Mouse (Mus musculus) kidney, adult 8-10 months (tissue): ENCODE data around the gene Vps72.
"Not testable (repeated sequence)": the region's sequence is repeated elsewhere in the genome, so short reads cannot be mapped to it uniquely, and the experiment has no call there.

Experiments
- DNase-seq, 2 experiments: peaks; one replicate each; pipeline ENCODE4 v3.0.0; 2022

Vps72 gene

DNA sequence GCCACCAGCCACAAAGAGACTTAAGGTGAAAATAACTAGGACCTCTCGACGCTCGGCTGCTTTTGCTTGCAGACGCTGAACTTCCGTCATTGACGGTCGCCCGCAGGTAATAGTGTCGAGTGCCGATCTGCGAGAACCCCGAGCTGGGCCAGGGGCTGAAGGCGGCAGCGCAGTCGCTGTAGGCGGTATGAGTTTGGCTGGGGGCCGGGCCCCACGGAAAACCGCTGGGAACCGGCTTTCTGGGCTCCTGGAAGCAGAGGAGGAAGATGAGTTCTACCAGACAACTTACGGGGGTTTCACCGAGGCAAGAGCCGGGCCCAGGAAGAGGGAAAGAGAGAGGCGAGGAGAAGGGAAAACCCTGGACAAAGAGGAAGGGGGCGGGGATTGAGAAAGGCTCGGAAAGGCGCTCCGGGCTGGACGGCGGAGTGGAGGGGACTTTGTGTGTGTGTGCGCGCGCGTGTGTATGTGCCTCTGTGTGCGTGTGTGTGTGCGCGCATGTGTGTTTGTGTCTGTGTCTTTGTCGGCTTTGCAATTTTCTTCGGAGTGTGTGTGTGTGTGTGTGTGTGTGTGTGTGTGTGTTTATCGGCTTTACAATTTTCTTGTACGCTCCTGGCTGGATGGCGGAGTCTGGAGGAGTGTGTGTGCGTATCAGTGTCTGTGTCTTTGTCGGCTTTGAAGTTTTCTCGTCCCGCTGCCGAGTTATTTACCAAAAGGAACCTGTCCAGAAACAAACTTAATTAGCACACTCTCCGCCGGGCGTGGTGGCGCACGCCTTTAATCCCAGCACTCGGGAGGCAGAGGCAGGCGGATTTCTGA lies at the start of gene Vps72:
Gene Vps72 (plus strand): TSS at position 112 of the 816 bp plus-strand sequence.
- DNase-seq: peak; percentile 88 to 92

DNA sequence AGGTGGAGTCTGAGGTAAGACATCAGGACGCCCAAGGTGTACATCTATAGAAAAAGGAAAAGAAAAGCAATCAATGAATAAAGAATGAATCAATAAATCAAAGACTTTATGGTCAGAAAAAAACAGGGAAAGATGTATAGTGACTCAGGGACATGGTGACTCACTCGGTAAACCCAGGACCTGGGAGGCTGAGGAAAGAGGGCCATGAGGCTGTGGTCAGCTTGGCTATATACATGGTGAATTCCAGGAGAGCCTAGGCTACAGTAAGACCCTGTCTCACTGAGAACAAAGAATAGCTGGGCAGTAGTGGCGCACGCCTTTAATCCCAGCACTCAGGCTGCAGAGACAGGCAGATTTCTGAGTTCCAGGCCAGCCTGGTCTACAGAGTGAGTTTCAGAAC lies 47.1 kb upstream of the Vps72 start:
- no peak for DNase-seq

DNA sequence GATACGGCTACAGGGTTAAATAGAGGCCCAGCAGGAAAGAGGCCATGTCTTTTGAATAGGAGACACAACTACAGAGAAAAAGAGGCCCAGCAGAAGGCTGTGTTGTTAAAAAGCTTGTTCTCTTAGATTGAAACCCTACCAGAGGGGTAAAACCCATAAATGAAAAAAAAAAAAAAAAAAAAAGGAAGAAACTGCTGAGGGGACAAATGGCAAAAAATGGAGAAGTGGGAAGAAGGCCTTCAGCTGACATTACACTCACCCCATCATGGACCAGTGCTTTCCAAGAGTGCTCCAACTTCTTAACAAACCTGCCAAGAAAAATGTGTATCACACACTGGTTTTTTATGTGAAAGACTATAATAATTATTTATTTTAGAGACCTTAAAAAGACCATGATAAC lies 45.3 kb upstream of the Vps72 start:
- DNase-seq: no peak

DNA sequence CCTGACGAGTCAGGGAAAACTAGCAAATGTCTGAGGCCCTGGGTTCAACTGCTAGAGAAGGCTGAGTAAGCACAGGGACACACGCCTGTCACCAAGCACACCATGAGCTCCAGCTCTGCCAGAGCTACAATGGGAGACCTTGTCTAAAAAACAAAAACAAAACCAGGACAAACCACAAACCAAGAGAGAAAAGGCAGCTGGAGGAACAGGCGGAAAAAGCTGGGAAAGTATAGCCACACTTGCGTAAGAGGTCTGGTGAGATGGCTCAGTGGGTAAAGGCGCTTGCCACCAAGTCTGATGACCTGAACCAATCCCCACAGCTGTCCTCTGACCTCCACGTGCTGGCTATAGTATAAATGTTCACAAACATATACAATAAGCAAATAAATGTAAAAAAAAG lies 44.7 kb upstream of the Vps72 start:
- DNase-seq: no peak

DNA sequence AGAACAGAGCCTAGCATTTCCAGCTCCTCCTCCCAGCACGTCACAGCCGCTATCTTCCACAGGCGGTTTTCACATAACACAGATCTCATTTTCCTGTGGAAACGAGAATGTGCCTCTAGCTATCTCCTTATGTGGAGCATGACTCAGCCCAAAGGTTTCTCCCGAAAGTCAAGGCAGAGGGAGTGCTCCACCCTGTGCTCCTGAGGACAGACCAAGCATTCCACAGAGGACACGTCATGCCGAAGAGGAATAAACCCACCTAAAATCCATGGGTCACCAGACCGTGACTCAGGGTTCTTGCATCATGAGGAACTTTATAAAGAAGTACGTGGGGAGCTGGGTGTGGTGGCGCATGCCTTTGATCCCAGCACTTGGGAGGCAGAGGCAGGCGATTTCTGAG lies 44.3 kb upstream of the Vps72 start:
- DNase-seq: no peak

DNA sequence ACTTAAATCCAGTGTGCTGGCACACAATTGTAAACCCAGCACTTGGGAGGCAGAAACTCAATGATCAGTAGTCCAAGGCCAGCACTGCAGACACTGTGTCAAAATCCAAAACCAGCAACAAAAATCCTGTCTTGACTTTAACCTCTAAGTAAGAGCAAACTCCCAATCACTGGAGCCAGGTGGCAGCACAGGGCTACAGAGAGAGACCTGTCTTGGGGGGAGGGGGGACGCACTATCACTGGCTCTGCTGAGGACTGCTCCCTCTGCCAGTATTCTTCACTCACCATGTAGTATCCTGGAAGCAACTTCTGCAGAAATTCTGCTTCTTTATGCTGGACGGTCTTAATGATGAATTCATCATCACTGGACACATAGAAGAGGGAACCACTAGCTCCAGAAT lies 39.2 kb upstream of the Vps72 start:
- DNase-seq: no peak

DNA sequence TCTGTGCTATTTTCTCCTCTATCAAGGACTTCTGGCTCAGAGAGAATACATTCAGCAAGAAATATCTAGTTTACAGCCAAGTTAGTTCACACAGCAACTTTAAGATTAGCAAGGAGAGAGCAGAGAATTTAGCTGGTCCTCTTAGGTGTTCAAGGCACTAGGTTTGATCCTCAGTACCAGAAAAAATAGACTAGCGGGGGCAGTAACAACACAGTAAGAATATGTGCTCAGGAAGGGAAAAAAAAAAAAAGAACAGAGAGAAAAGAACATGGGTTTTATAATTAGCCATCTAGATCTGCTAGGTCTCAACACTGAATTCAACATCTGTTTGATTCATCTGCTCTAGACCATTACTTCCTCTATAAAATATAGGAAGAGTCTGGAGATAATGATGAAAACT lies 22.8 kb upstream of the Vps72 start:
- DNase-seq: no peak

DNA sequence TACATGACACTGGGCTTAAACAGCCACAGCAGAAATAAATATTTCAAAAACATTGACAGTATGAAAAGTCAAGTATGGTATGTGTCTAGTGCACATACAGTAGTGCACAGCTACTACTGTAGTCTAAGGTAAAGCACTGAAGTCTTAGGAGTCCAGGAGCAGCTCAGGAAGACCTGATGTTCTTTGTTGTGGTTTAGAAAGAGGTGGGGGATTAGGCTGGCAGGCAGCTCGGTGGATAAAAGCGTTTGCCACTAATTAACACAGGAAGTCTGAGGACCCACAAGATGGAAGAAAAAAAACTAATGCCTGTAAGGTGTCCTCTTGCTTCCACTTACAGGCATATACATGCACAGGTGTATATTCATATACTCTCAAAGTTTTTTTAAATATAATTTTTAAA lies 10.0 kb upstream of the Vps72 start:
- DNase-seq: no peak

DNA sequence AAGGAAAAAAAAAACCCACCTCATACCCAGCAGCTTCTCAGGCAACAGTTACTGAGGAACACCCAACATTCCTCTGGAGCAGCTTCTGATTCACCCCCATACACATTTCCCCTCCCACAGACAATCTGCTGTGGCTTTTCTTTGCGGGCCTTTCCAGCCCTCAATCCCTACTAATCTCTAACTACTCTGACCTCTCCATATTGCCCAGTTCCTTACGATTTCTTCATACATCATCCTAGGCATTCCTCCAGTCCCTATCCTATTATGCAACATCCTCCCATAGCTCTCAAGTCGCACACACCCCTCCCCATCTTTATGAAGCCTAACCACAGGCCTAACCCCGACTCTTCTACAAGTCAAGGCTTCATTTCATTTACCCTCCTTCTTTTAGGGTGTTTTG lies 5.7 kb upstream of the Vps72 start:
- DNase-seq: no peak

DNA sequence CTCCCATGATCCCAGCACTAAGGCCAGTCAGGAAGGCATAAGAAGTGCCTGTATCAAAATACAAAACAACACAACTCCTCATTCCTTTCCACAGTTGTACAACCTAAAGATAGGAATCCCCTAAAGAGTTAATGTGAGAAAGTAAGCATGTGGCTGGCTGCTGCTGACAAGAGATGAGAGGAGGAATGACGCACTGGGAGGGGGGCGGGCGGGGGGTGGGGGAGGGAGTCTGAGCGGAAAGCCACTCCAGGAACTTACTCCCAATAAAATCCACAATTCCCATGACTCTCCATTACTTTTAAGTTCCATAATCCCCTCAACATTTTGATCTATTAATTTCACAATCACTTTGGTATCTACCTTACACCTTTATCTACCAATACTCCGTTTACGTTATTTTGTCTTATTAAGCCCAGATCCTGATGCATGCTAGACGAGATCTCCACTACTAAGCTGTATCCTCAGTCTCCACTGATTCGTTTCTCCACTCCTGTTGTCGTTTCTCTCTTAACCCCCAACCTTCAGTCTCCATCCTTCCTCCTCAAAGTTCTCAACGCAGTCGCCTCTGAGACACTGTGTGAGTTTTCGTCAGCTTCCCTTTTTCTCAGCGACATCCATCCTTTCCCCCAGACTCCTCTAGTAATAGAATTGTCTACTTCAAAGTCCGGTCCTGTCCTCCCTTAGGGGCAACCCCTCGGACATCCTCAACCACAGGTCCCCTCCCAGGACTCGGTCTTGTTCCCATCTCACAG lies 5.1 kb upstream of the Vps72 start:
- DNase-seq: no peak

DNA sequence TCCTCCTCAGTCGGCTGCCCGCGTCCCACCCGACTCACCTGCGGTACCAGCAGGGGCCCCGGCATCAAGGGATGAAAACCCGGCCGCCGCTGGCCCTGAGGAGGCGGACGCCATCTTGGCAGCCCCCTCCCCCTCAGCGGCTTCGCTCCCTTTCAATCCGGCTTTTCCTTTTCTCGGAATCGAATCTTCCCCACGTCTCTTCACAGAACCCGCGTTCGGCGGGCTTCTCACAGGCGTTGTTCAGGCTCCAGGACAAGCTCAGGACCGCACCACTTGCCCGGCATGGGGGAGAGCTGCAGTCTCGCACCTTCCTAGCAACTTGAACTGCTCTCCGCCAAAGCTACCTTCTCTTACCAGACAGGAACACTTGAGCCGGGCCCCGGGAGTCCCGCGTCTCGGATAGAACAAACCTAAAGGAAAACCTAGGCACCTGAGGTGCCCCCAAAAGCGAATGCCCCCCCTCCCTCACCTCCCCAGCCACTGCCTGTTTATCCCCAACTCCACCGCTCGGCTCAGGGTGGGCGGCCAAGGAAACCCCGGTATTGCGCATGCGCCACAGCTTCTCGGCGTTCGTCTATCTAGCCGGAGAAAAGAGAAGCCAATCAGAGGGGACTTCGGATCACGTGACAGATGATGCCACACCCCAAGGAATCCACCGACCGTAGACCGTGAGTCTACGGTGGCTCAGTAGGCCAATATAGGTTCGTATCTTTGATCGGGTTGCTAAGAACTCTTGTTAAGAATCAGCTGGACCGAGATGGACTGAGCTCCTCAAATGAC lies 4.3 kb upstream of the Vps72 start, which contains the start of gene Pip5k1a:
Gene Pip5k1a (minus strand): TSS at position 593 of the 780 bp plus-strand sequence.
- peak; percentile 95 to 97 for DNase-seq

DNA sequence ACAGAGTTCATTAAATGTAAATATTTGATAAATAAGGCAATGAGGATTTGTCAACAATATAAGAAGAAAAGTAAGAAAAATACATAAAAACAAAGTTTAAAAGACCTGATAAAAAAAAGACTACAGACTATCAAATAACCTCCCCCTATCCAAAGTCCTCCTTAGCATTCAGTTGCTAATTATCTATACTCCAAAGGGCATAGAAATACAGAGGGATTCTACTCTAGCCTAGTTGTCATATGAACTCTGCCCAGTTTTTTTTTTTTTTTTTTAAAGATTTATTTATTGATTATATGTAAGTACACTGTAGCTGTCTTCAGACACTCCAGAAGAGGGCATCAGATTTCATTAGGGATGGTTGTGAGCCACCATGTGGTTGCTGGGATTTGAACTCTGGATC lies 3.5 kb upstream of the Vps72 start:
- DNase-seq: not testable (repeated sequence)

DNA sequence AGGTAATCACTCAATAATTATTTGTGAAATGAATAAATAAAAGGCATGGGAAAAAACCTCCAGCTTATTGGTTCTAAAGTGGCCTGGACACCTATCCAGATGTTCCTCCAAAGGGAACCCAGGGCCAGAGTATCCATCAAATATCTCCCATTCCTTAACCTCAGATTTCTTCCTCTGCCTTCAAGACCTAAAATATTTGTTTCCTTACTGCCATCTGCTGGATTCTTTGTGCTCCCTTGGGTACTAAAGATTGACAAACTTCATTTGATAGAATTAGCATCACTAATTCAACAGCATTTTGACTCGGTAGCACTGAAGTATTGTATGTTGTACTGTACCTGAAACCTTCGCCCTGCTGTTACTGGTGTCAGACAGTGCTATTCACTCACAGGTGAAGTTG lies 2.9 kb upstream of the Vps72 start:
- no peak for DNase-seq

DNA sequence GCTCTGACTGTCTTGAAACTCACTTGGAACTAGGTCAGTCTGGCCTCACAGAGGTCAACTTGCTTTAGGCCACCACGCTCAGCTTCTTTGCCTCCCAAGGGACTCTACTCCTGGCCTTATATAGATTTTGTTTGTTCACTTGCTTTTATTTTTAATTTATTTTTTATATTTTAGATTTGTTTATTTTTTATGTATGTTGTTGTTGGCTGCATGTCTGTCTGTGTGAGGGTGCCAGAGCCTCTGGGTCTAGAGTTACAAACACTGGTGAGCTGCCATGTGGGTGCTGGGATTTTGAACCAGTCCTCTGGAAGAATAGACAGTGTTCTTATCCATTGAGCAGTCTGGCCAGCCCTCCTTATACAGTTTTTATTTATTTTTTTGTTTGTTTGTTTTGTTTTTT lies 1.9 kb downstream of the Vps72 start:
- no peak for DNase-seq

DNA sequence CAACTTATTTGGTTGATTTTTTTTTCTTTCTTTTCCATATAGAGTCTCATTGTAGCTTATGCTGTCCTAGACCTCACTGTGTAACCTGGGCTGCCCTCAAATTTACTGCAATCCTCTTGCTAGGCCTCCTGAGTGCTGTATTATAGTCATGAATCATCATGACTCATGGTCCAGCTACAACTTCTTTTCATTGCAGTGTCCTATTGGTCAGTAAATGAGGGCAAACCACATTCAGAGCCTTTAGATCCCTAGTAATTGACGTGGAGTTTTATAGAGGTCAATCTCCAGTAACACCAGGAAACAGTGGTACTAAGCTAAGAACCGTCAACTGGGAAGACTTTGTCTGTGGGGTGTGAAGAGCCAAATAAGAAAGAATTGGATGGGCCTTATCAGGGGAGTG lies 6.9 kb downstream of the Vps72 start:
- no peak for DNase-seq

DNA sequence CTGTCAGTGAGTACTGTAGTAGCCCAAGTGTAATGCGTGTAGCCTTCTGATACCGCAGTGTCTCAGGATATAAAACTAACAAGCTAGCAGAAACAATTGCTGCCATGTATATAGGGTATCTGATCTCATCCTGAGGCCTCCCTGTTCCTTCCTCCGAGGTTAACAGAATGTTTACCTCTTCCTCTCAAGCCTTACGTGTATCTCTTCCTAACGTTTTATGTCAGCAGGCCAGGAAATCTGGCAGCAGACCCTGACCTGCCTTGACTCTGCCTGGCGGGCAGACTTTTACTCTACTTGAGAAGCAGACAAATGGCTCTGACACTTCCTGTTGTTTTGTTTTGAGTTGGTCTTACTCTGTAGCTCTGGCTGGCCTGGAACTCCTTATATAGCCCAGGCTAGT lies 10.8 kb downstream of the Vps72 start:
- DNase-seq: no peak

DNA sequence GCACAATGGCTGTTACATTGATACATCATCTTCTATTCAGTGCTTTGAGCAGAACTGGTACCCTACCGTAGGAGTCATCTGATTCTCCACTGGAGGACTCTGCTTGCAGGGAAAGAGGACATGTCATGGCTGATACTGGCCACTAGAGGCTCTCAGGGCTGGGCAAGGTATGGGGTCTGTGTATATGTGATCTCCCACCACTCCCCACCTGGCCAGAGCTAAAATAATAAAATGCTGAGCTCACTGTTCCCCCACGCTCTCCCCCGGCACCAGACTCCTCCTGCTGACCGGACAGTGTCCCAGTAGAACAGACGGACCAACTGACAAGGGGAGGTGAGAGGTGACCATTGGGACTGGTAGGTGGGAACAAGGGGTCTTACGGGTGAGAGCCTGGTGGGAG lies 13.4 kb downstream of the Vps72 start, which contains the start of gene Tmod4:
Gene Tmod4 (plus strand): TSS at position 231 of the 400 bp plus-strand sequence.
- no peak for DNase-seq

DNA sequence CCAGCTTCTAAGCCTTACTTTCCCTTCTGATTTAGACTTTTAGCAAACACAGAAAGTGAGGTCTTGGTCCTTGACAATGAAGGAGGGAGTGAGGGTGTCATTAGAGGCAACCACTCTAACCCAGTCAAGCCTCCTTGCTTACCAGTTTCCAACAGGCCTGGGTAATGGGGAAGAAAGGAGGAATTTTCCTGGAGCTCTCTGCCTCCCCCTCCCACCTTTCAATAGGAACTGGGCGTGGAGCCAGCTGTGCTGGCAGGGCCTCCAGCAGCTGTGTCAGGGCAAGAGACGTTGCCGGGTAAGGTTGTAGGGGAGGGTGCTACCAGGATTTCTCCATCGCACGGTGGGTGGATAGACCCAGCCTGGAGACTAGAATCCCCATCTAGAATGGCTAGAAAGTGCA lies 14.2 kb downstream of the Vps72 start:
- no peak for DNase-seq

DNA sequence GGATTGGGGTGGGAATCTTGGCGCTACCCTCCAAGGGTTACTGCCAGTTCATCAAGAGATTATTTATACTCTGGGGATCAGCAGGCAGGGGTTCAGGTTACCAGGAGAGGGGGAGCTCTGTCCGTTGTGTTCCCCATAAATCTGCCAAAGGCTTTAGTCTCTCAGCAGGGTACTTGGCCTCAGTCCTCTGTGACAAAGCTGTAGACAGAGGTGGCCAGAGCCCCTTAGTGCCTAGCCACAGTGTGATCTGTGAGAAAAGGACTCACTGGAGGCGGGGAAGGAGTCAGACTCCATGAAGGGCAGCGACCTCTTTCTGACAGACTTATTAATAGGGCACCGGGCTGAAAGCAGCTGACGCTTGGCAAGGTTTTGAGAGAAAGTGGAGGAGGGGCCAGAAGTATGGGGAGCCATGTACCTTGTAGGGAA lies 18.4 kb downstream of the Vps72 start:
- DNase-seq: peak; percentile 80 to 83

DNA sequence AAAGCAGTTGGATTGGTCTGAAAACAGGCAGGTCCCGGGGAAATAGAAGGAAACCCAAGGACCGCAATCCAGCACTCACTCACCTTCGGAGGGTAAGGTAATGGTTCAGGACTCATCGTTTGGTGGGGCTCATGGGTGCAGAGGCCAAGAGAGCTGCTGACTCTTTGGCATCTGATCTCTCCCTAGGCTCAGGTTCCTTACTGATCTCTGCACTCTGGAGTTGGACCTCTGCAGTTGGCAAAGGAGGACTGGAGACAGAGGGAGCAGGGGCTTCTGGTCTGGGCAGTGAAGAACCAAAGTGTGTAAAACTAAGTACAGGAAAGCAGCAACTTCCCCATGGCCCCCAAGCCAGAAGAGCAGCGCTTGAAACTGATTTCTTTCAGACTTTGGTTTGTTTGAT lies 19.3 kb downstream of the Vps72 start:
- DNase-seq: peak; percentile 29 to 58

DNA sequence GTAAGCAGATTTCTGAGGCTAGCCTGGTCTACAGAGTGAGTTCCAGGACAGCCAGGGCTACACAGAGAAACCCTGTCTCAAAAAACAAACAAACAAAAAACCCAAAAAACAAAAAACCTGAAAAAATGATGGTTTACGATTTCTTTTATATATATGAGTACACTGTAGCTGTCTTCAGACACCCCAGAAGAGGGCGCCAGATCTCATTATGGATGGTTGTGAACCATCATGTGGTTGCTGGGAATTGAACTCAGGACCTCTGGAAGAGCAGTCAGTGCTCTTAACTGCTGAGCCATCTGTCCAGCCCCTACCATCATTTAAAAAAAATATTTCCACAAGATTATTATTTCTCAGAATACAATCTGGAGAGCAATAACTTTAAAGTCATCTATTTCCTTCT lies 21.6 kb downstream of the Vps72 start:
- not testable (repeated sequence) for DNase-seq

DNA sequence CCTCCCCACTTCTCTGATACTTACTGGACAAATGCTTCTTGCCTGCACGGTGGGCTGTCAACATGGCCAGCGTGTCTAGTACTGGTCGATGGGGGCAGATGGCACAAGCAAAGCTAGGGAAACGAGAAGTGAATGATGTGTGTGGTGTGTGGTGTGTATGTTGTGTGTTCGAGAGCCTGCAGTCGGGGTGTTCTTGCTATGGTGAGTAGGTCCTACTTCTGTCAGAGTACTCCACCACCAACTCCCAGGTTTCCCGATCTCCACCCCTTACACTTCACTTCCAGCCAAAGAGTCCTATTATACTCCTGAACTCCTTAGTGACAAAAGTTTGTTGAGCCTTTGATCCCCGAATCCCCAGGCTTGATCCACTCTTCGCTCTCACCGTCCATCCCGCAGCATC lies 22.4 kb downstream of the Vps72 start:
- DNase-seq: no peak

DNA sequence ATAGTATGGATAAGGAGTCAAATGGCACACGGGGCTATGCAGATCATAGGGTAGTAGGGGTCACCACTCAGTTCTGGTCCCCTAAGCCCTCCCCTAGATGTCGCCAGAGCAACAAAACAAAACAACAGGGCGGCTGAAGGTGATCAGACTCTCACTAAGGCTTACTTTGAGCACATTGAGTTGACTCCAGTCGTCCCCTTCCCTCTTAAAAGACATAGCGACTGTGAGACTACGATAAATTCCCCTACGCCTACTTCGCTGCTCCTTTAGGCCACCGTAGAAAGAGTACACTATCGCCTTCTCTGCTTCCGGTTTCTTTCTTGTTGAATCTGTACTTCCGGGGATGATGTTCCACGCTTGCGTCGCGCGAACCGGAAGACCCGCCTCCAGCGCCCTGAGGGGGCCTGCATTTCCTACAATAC lies 22.9 kb downstream of the Vps72 start, which contains the start of the genes Scnm1 and Lysmd1:
Gene Scnm1 (minus strand): TSS at position 332 of the 422 bp plus-strand sequence.
Gene Lysmd1 (plus strand): TSS at position 409 of the 422 bp plus-strand sequence.
- peak; percentile 93 to 97 for DNase-seq
